Mouse (Mus musculus) adrenal gland, postnatal 36 days (tissue): ENCODE data around the gene Kcnk18. TPM values are rescaled to one million over a fixed set of nuclear protein-coding genes. Genes with fewer than 3 reads are reported as not detected.

Source experiments
- DNase-seq, 2 experiments: peaks; one replicate each; pipeline ENCODE4 v3.0.0; 2021; ENCODE audit warnings: mixed read lengths in 1 of 2
- total RNA-seq, 2 experiments: library from RNA; stranded (reverse); gene quantifications; 2 replicates each; pipeline ENCODE4 v1.2.3; 2021

Gene Kcnk18
- total RNA-seq, 2 experiments from 2014 or later, result not detected

- DNase-seq, result no peak
These were observed 9.4 kb downstream of the Kcnk18 start for GRCm38 (mm10) chr19:59228376-59228775.

GRCm38 (mm10) chr19:59232786-59233185 is 13.8 kb downstream of the Kcnk18 start:
- DNase-seq, result no peak

- no peak for DNase-seq
These were observed 16.0 kb downstream of the Kcnk18 start for GRCm38 (mm10) chr19:59235001-59235400.

GRCm38 (mm10) chr19:59236046-59236445 is 17.0 kb downstream of the Kcnk18 start:
- no peak for DNase-seq

GRCm38 (mm10) chr19:59238630-59239029 is 19.6 kb downstream of the Kcnk18 start:
- DNase-seq, result no peak

- peak; percentile 88 to 90 for DNase-seq
These were observed 20.3 kb downstream of the Kcnk18 start for GRCm38 (mm10) chr19:59239124-59239817.

- DNase-seq, result peak; percentile 74 to 87
These were observed 23.0 kb downstream of the Kcnk18 start for GRCm38 (mm10) chr19:59241987-59242386.

- DNase-seq, result peak; percentile 18 to 43
These were observed 24.0 kb downstream of the Kcnk18 start for GRCm38 (mm10) chr19:59243057-59243456.

- DNase-seq, result peak; percentile 70 to 73
These were observed 29.1 kb downstream of the Kcnk18 start for GRCm38 (mm10) chr19:59248144-59248543.

- DNase-seq, result no peak
These were observed 29.7 kb downstream of the Kcnk18 start for GRCm38 (mm10) chr19:59248553-59249286.

- no peak for DNase-seq
These were observed 33.6 kb downstream of the Kcnk18 start for GRCm38 (mm10) chr19:59252651-59253050.

- DNase-seq, result no peak
These were observed 40.6 kb downstream of the Kcnk18 start for GRCm38 (mm10) chr19:59259633-59260032.

GRCm38 (mm10) chr19:59260718-59261442 is 41.9 kb downstream of the Kcnk18 start, which contains the start of gene Slc18a2:
Gene Slc18a2, plus strand, starts transcription at chr19:59260896.
- DNase-seq, result peak in 1 of 2 experiments; percentile 20

GRCm38 (mm10) chr19:59261604-59262003 is 42.6 kb downstream of the Kcnk18 start:
- DNase-seq, result no peak

GRCm38 (mm10) chr19:59263171-59263570 is 44.2 kb downstream of the Kcnk18 start:
- no peak for DNase-seq

GRCm38 (mm10) chr19:59264838-59265532 is 46.0 kb downstream of the Kcnk18 start:
- no peak for DNase-seq

- no peak for DNase-seq
These were observed 46.9 kb downstream of the Kcnk18 start for GRCm38 (mm10) chr19:59265907-59266306.

GRCm38 (mm10) chr19:59267417-59267963 is 48.5 kb downstream of the Kcnk18 start:
- no peak for DNase-seq

GRCm38 (mm10) chr19:59273190-59273589 is 54.2 kb downstream of the Kcnk18 start:
- no peak for DNase-seq

- DNase-seq, result no peak
These were observed 57.3 kb downstream of the Kcnk18 start for GRCm38 (mm10) chr19:59276354-59276753.

GRCm38 (mm10) chr19:59280841-59281240 is 61.8 kb downstream of the Kcnk18 start:
- no peak for DNase-seq

GRCm38 (mm10) chr19:59282001-59282400 is 63.0 kb downstream of the Kcnk18 start:
- DNase-seq, result no peak
